Mouse (Mus musculus) G1E (cell line): ENCODE data around the gene Ifitm10.
"Not testable (repeated sequence)": the region's sequence is repeated elsewhere in the genome, so short reads cannot be mapped to it uniquely, and the experiment has no call there.

Source experiments
- CTCF ChIP-seq: IDR thresholded peaks from 2 replicates; pipeline ENCODE4 v1.5.1; 2012; ENCODE audit warnings: low read depth, low read length, inconsistent platforms, mixed read lengths
- GATA1 ChIP-seq: IDR thresholded peaks from 2 replicates; pipeline ENCODE4 v1.6.1; 2012; ENCODE audit warnings: borderline replicate concordance, low read length, inconsistent platforms, mixed read lengths
- GATA2 ChIP-seq: IDR thresholded peaks from 2 replicates; pipeline ENCODE4 v1.6.1; 2012; ENCODE audit warnings: low read depth, low read length, inconsistent platforms, borderline replicate concordance
- POLR2AphosphoS5 ChIP-seq: IDR thresholded peaks from 2 replicates; pipeline ENCODE4 v1.6.1; 2012; ENCODE audit warnings: low read depth, low read length, inconsistent platforms; ENCODE audit not compliant: insufficient replicate concordance

GRCm38 (mm10) chr7:142279291-142279690 is 94.3 kb downstream of the Ifitm10 start:
- not testable (repeated sequence) for TF ChIP-seq CTCF, GATA1, GATA2, POLR2AphosphoS5
